Mouse (Mus musculus) testis, adult 2 months (tissue): ENCODE measurements at regions not wholly inside any gene's neighbourhood (a gene's known extent, or its start where the extent isn't known, plus 50 kb on each side); places are given as distances from the start of the nearest gene placed in this dataset.

Experiments used
- CTCF ChIP-seq: fragments of 200-500 bp; IDR thresholded peaks from 2 replicates; pipeline ENCODE4 v1.5.1; 2012; ENCODE audit warnings: low read depth, mild to moderate bottlenecking, inconsistent platforms, low read length, moderate library complexity; ENCODE audit not compliant: control insufficient read depth, insufficient read depth, insufficient replicate concordance
- POLR2A ChIP-seq: fragments of 200-500 bp; IDR thresholded peaks from 2 replicates; pipeline ENCODE4 v1.6.1; 2012; ENCODE audit warnings: low read depth, mild to moderate bottlenecking, inconsistent platforms, low read length, moderate library complexity; ENCODE audit not compliant: control insufficient read depth

DNA sequence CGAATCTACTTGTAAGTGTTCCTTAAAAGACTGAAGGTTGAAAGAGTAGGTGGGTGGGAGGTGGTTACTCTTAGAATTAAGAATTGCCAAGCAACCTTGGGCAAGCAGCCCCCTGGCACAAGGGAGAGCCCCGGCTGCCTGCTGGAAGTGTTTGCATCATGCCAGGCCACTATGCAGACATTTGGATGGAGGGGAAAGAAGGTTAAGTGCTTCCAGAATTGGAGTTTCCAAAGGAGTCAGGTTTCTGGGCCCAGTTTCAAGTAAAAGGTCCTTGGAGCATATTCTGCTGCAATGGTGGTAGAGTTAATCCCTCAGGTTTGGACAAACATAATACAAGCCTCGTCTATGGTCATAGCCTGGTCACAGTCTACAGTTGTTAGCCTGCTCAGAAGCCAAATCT, 162.7 kb downstream of the Gm12728 start:
- TF ChIP-seq POLR2A: no peak
- no peak for TF ChIP-seq CTCF
